Mouse (Mus musculus) stomach, postnatal 0 days (tissue): ENCODE results near the gene Plxnc1. TPM values are rescaled to one million over a fixed set of nuclear protein-coding genes. Genes with fewer than 3 reads are reported as not detected.

ENCODE experiments used
- ATAC-seq: fragments of 200-750 bp; cut with Nextera tagmentation; 2 replicates; pipeline ENCODE4 v1.8.0; 2017; ENCODE audit not compliant: low FRiP score, low TSS enrichment
- DNase-seq: peaks from one replicate; pipeline ENCODE4 v3.0.0-alpha.2; 2016; ENCODE audit warnings: low spot score
- H3K27ac ChIP-seq: fragments of 300-500 bp; sonication (generic); replicated peaks from 2 replicates; pipeline ENCODE4 v1.5.1; 2014; ENCODE audit warnings: mild to moderate bottlenecking, control low read depth
- H3K27me3 ChIP-seq: fragments of 300-500 bp; sonication (generic); 2 replicates; pipeline ENCODE4 v1.6.1; 2014; ENCODE audit warnings: low read length; ENCODE audit not compliant: control insufficient read depth, insufficient read depth
- H3K36me3 ChIP-seq: fragments of 300-500 bp; sonication (generic); 2 replicates; pipeline ENCODE4 v1.6.1; 2014; ENCODE audit warnings: low read length, mixed read lengths; ENCODE audit not compliant: control insufficient read depth, insufficient read depth
- H3K4me1 ChIP-seq: fragments of 300-500 bp; sonication (generic); replicated peaks from 2 replicates; pipeline ENCODE4 v1.6.1; 2014; ENCODE audit warnings: antibody characterized with exemption; ENCODE audit not compliant: control insufficient read depth, insufficient read depth
- H3K4me2 ChIP-seq: fragments of 300-500 bp; sonication (generic); replicated peaks from 2 replicates; pipeline ENCODE4 v1.6.1; 2014; ENCODE audit warnings: low read depth, mild to moderate bottlenecking, control low read depth, moderate library complexity
- H3K4me3 ChIP-seq: fragments of 300-500 bp; sonication (generic); 2 replicates; pipeline ENCODE4 v1.5.1; 2014; ENCODE audit warnings: low read depth, low read length, control low read depth
- H3K9ac ChIP-seq: fragments of 300-500 bp; sonication (generic); 2 replicates; pipeline ENCODE4 v1.6.1; 2014; ENCODE audit warnings: mild to moderate bottlenecking, low read length, control low read depth, mixed read lengths
- H3K9me3 ChIP-seq: fragments of 300-500 bp; sonication (generic); 2 replicates; pipeline ENCODE4 v1.6.1; 2016; ENCODE audit warnings: low read length; ENCODE audit not compliant: control insufficient read depth
- CTCF ChIP-seq: IDR thresholded peaks from 2 replicates; pipeline ENCODE4 v1.5.1; 2016; ENCODE audit warnings: antibody characterized with exemption, low read depth, mild to moderate bottlenecking, moderate library complexity
- EP300 ChIP-seq: optimal IDR thresholded peaks from 2 replicates; pipeline ENCODE3; 2016; ENCODE audit warnings: antibody characterized with exemption
- WGBS: fragments of 180-500 bp; shearing (Covaris S2); extraction: QIAGEN DNeasy Blood & Tissue Kit; methylation state at CpG from one replicate; pipeline ENCODE4 v1.1.7; 2014; 5-methylcytosine and 5-hydroxymethylcytosine counted together
- polyA plus RNA-seq: library from polyadenylated mRNA; unstranded; fragments of >200 nt; fragmentation: Nextera tagmentation; extraction: Ambion mirVana; gene quantifications from 2 replicates; pipeline ENCODE4 v1.2.1, GENCODE M21; 2015

Plxnc1 gene
- polyA plus RNA-seq, 1 experiment from 2014 or later = 0.67 TPM

DNA sequence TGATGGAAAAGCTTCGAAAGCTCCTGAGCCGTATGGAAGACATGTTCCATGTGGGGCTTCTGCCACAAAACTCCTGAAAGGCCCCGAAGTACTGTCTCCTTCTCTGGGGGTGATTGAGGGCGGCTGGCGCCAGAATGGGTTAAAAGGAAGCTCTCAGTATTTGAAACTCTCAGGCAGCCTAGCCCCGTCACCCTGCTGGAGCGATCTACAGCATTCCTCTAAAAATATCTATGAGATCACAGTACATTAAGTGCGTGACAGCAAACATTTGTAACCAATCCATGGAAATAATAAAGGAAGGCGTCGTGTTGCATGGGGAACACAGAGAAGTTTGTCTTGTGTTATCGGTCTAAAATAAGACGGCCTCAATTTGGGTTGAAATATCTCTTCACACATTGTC, 118.2 kb downstream of the Plxnc1 start:
- Histone ChIP-seq H3K9ac (no peak overlapping the region), H3K27me3 (no peaks in the 10 kb centered on the region), H3K4me3 (no peak overlapping the region), H3K27ac (no peak overlapping the region), H3K36me3 (no peaks in the 10 kb centered on the region), H3K4me1 (peaks cover 3% of the 10 kb centered on the region; the same call in 1 of the 2 replicates), H3K9me3 (no peaks in the 10 kb centered on the region), H3K4me2 (no peak overlapping the region)
- no peak for TF ChIP-seq CTCF
- TF ChIP-seq EP300 = no peak
- WGBS = 78% methylated on average over 12 of the region's 12 CpGs
- ATAC-seq (no peak), DNase-seq (no peak)

DNA sequence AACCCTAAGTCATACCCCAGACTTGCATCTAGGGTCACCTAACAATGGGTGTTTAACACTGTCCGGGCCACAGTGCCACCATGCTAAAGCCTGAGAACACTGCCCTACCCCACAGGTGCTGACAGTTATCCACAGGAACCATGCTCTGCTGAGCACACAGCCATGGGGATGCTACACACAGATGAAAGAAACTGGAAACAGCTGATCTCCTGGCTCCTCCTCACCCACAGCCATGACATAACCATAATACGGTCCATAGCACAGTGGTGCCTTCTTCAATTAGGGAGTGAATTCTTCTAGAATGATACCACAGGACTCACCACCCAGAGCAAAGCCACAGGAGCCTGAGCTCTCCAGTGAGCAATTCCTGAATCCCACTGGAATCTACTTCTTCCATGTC, 118.7 kb downstream of the Plxnc1 start:
- WGBS = 94% methylated on average over 2 of the region's 2 CpGs
- no peaks in the 10 kb centered on the region for H3K9me3 ChIP-seq
- H3K27ac ChIP-seq = no peak overlapping the region
- DNase-seq (no peak), ATAC-seq (no peak)
- no peak overlapping the region for H3K9ac ChIP-seq
- H3K4me2 ChIP-seq = no peak overlapping the region
- H3K4me1 ChIP-seq = peaks cover 3% of the 10 kb centered on the region; the same call in 1 of the 2 replicates
- H3K36me3 ChIP-seq = no peaks in the 10 kb centered on the region
- no peak overlapping the region for H3K4me3 ChIP-seq
- TF ChIP-seq CTCF = no peak
- TF ChIP-seq EP300 = no peak
- H3K27me3 ChIP-seq = no peaks in the 10 kb centered on the region

DNA sequence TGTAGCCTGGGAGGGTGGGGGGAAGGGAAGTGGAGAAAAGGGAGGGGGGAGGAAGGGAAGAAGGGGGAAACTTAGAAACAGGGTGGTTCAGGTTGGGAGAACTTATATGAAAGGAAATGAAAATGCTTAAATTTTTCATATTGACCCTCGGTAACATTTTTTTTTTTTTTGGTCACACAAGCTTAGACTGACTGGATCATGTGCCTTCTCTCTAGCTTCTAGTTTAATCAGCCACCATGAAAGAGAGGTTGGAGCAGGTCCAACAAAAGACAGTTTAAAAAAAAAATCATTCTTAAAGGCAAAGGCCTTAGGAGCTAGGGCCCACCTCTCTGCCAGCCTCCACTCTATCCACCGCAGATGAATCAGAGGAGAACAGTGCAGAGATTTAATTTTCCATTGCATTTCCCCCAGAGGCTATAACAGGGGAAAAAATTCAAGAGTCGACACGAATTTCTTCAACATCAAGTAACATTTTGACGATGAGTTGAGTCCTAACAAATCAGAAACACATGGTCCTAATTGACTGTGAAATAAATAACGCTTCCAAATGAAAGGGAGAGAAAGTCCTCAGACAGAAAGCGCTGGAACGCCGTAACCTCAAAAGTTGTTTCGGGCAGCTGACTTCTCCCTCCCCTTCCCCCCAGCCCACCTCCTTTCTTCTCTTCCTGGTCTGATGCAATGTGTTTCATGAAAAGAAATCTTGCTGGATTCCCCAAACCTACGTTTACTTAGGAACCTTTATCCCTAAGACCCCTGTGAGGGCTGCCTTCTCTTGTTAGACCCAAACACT, 120.5 kb downstream of the Plxnc1 start:
- Histone ChIP-seq H3K9me3 (no peaks in the 10 kb centered on the region), H3K4me3 (no peak overlapping the region), H3K27ac (no peak overlapping the region), H3K36me3 (no peaks in the 10 kb centered on the region), H3K4me2 (0 out of 2 replicates have a peak overlapping the region, but pooled peaks have one; percentile 1), H3K27me3 (no peaks in the 10 kb centered on the region), H3K9ac (no peak overlapping the region), H3K4me1 (peaks cover 3% of the 10 kb centered on the region; the same call in 1 of the 2 replicates)
- no peak for TF ChIP-seq CTCF
- no peak for TF ChIP-seq EP300
- ATAC-seq (no peak), DNase-seq (no peak)
- 37% methylated on average over 11 of the region's 11 CpGs for WGBS

DNA sequence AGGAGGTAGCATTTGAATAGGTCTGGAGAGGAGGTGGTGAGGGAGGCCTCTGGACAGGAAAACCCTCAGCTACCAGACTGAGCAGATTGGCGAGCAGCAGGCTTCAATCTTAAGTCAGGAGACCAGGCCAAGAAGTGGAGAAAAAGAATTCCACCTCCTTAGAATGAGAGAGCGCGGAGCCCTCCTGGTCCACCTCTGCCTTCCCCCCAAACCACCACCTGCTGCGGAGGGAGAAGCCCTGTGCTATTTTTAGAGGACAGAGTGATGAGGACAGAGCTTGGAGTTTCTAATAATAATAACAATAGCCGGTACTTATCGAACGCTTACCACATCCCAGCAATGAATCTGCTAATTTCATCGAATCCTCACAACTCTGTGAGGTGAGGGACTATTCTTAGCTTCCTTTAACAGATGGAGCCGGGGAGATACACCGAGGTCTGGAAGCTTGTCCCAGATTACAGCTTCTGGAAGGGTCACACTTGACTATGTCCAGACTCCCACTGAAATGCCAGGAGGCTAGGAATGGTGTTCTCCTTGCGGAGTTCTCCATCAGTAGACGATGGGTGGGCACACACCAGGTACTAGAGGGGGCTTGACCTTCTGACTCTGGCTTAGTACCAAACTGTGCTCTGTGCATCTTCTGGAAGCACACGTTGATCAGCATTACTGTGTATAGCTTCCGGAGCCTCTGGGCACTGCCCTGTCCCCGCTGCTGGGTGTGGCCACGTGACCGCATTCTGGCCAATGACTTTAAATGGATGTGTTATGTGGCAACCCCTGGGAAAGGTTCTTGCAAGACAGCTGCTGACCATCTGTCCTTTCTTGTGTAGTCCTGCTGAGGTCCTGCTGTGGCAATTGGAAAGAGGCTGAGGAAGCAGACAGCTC, 125.6 kb downstream of the Plxnc1 start:
- H3K27me3 ChIP-seq = no peaks in the 10 kb centered on the region
- TF ChIP-seq EP300 = no peak
- no peak for TF ChIP-seq CTCF

DNA sequence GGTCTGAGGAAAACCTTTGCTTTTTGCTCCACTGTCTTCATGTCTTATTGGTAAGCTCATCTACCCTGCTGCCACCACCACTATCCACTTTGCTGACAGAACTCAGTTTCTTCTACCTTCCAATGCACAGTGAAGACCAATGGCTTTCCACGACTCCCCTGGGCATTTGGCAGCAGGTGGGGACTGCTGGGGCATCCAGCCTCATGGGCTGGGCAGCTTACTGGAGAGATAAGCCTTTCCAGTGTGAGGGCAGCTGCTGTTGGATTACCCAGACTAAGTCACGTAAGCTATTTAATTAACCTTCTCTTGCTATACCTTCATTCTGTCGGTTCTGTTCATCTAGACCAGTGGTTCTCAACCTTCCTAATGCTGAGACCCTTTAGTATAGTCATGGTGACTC, 126.5 kb downstream of the Plxnc1 start:
- no peak overlapping the region for H3K4me3 ChIP-seq
- H3K9me3 ChIP-seq = no peaks in the 10 kb centered on the region
- no peaks in the 10 kb centered on the region for H3K36me3 ChIP-seq
- no peak overlapping the region for H3K27ac ChIP-seq
- H3K4me2 ChIP-seq = no peak overlapping the region
- no peaks in the 10 kb centered on the region for H3K27me3 ChIP-seq
- H3K9ac ChIP-seq = no peak overlapping the region
- ATAC-seq (no peak), DNase-seq (no peak)
- H3K4me1 ChIP-seq = no peaks in the 10 kb centered on the region
- 86% methylated on average over 3 of the region's 3 CpGs for WGBS
- TF ChIP-seq CTCF (no peak), EP300 (no peak)

More for the DNA sequence above, 125.6 kb downstream of the Plxnc1 start:
- ATAC-seq (no peak), DNase-seq (no peak)
- 83% methylated on average over 17 of the region's 17 CpGs for WGBS
- Histone ChIP-seq H3K4me3 (no peak overlapping the region), H3K27ac (no peak overlapping the region), H3K4me2 (no peak overlapping the region), H3K4me1 (no peaks in the 10 kb centered on the region), H3K36me3 (no peaks in the 10 kb centered on the region), H3K9ac (no peak overlapping the region), H3K9me3 (no peaks in the 10 kb centered on the region)
